Mouse (Mus musculus) megakaryocyte, embryonic 14.5 days (primary cell): ENCODE data around the gene Asap3.

ENCODE experiments used
- FLI1 ChIP-seq: IDR thresholded peaks from 2 replicates; pipeline ENCODE4 v1.6.1; 2012; ENCODE audit warnings: low read length, inconsistent platforms, mixed read lengths
- GATA1 ChIP-seq: IDR thresholded peaks from 3 replicates; pipeline ENCODE4 v1.6.1; 2012; ENCODE audit warnings: mixed read lengths, low read length, inconsistent platforms, borderline replicate concordance

- no peak for TF ChIP-seq GATA1
- no peak for TF ChIP-seq FLI1
Measured at GRCm38 (mm10) chr4:136202509-136202908, 3.7 kb upstream of the Asap3 start.
